Mouse (Mus musculus) right cerebral cortex, postnatal 4 days (tissue): ENCODE results near the gene S100a11.
"Not testable (repeated sequence)": the region's sequence is repeated elsewhere in the genome, so short reads cannot be mapped to it uniquely, and the experiment has no call there.

Experiments
- DNase-seq: peaks from one replicate; pipeline ENCODE4 v3.0.0-alpha.2; 2022

S100a11 gene

GRCm38 (mm10) chr3:93520330-93521193, at the start of gene S100a11:
Gene S100a11 (plus strand): TSS chr3:93520488.
- DNase-seq = peak; percentile 33

- DNase-seq = no peak
These were observed 40.2 kb upstream of the S100a11 start for GRCm38 (mm10) chr3:93480053-93480452.

GRCm38 (mm10) chr3:93481982-93482616, 38.2 kb upstream of the S100a11 start:
- DNase-seq = no peak

GRCm38 (mm10) chr3:93485611-93486010, 34.7 kb upstream of the S100a11 start:
- no peak for DNase-seq

- no peak for DNase-seq
These were observed 31.7 kb upstream of the S100a11 start for GRCm38 (mm10) chr3:93488541-93488940.

- DNase-seq = no peak
These were observed 28.1 kb upstream of the S100a11 start for GRCm38 (mm10) chr3:93492176-93492575.

- DNase-seq = peak; percentile 5
These were observed 26.3 kb upstream of the S100a11 start for GRCm38 (mm10) chr3:93493992-93494391.

- DNase-seq = not testable (repeated sequence)
These were observed 25.5 kb upstream of the S100a11 start for GRCm38 (mm10) chr3:93494774-93495173.

GRCm38 (mm10) chr3:93497131-93497530, 23.2 kb upstream of the S100a11 start:
- DNase-seq = no peak

GRCm38 (mm10) chr3:93499129-93499528, 21.2 kb upstream of the S100a11 start:
- DNase-seq = no peak

GRCm38 (mm10) chr3:93504536-93505189, 15.6 kb upstream of the S100a11 start:
- DNase-seq = no peak

- DNase-seq = no peak
These were observed 14.1 kb upstream of the S100a11 start for GRCm38 (mm10) chr3:93505960-93506863.

GRCm38 (mm10) chr3:93506881-93507325, 13.4 kb upstream of the S100a11 start:
- no peak for DNase-seq

GRCm38 (mm10) chr3:93509301-93509700, 11.0 kb upstream of the S100a11 start:
- no peak for DNase-seq

- no peak for DNase-seq
These were observed 9.3 kb upstream of the S100a11 start for GRCm38 (mm10) chr3:93511036-93511435.

GRCm38 (mm10) chr3:93511801-93512200, 8.5 kb upstream of the S100a11 start:
- no peak for DNase-seq

GRCm38 (mm10) chr3:93512386-93513101, 7.7 kb upstream of the S100a11 start:
- no peak for DNase-seq

GRCm38 (mm10) chr3:93514628-93515027, 5.7 kb upstream of the S100a11 start:
- DNase-seq = no peak

GRCm38 (mm10) chr3:93517343-93517742, 2.9 kb upstream of the S100a11 start:
- no peak for DNase-seq

GRCm38 (mm10) chr3:93519856-93520329, 395 bp upstream of the S100a11 start:
- no peak for DNase-seq

GRCm38 (mm10) chr3:93521462-93522057, 1.3 kb downstream of the S100a11 start:
- DNase-seq = no peak
